Mouse (Mus musculus): ENCODE measurements around the gene Zscan21. TPM values are rescaled to one million over a fixed set of nuclear protein-coding genes. Genes with fewer than 3 reads are reported as not detected.

Zscan21 gene
- polyA plus RNA-seq, 1 experiment from 2014 or later = 44.2 TPM

DNA sequence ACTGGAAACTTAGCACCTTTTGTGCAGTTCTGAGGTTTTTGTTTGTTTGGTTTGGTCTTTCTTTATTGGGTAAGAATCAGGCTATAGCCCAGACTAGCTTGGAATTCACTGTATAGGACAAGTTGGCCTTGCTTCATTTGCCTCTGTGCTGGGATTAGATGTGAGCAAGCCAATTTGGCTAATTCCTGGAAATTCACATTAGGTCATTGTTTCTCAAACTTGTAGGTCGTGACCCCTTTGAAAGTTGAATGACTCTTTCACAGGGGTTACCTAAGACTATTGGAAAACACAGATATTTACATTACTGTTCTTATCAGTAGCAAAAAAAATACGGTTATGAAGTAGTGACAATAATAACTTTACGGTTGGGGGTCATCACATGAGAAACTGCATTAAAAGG is 37.7 kb downstream of the Zscan21 start:
- WGBS = 67% methylated on average over 3 of the region's 3 CpGs
- Histone ChIP-seq H3K36me3 (ENCODE audit: control insufficient read depth, insufficient read depth, low read length) (peaks cover 4% of the 10 kb centered on the region; the same call in 1 of the 2 replicates), H3K9ac (ENCODE audit: low read depth, low read length) (no peak overlapping the region), H3K27ac (ENCODE audit: low read length) (no peak overlapping the region), H3K4me2 (ENCODE audit: low read depth, low read length) (peak overlapping the region; percentile 80), H3K9me3 (ENCODE audit: control insufficient read depth, low read length) (no peaks in the 10 kb centered on the region), H3K27me3 (replicated peaks; ENCODE audit: control insufficient read depth, insufficient read depth, low read length) (no peaks in the 10 kb centered on the region), H3K4me3 (ENCODE audit: low read length) (peak overlapping the region; percentile 85), H3K4me1 (ENCODE audit: control insufficient read depth, insufficient read depth, low read length) (peaks cover 3% of the 10 kb centered on the region)
- no peak for ATAC-seq

DNA sequence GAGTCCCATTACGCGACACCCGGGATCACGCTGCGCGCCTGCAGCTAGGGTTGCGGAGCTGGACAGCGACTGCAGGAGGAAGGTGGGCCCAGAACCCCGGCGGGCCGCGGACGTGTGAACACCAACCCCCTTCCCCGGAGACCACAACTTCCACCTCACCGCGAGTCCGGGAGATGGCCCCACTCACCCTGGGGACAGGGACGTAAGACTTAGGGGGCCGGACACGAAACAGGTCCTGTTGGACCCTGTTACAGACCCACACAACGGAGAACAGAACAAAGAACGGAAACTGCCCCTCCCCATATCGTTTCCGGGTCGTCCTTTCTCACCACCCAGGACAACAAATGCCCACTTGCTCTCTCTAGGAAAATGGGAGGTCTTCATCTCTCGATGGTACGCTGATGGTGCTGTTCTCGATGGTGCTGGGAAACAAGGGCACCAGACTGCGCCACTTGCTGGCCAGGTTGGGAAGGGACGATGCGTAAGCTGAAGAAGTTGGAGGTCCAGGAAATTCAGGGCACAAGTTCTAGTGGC is 38.8 kb downstream of the Zscan21 start, which contains the start of gene Zfp113:
TSS of gene Zfp113 (minus strand) at position 302 of the 534 bp plus-strand sequence.
- Histone ChIP-seq H3K4me3 (ENCODE audit: low read length) (peak within 1 kb of the TSS; percentile 85), H3K9ac (ENCODE audit: low read depth, low read length) (peak within 1 kb of the TSS; percentile 92), H3K36me3 (ENCODE audit: control insufficient read depth, insufficient read depth, low read length) (peaks cover 4% of the 10 kb centered on the region; the same call in 1 of the 2 replicates), H3K4me1 (ENCODE audit: control insufficient read depth, insufficient read depth, low read length) (peaks cover 5% of the 10 kb centered on the region), H3K4me2 (ENCODE audit: low read depth, low read length) (peak within 1 kb of the TSS; percentile 80), H3K9me3 (ENCODE audit: control insufficient read depth, low read length) (no peaks in the 10 kb centered on the region), H3K27ac (ENCODE audit: low read length) (peak within 1 kb of the TSS; percentile 91), H3K27me3 (replicated peaks; ENCODE audit: control insufficient read depth, insufficient read depth, low read length) (no peaks in the 10 kb centered on the region)
- under 1% methylated on average over 31 of the region's 31 CpGs for WGBS
- ATAC-seq = peak; percentile 98

DNA sequence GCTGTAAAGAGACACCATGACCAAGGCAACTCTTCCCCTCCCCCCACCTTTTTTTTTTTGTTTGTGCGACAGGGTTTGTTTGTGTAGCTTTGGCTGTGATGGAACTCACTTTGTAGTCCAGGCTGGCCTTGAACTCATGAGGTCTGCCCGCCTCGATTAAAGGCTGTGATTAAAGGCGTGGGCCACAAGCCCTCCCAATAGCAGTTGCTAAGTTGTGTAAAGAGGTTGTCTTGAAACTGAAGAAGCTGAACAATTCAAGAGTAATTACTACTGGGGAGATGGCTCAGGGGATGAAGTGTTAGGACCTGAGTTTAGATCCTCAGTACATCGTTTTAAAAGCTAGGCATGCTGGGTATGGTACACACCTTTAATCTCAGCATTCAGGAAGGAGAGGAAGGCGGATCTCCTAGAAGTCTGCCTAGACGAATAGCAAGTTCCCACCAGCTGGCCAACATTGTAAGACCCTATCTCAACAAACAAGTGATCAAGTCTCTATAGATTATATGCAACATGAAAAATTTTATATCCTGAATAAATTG is 43.6 kb downstream of the Zscan21 start:
- no peaks in the 10 kb centered on the region for H3K27me3 ChIP-seq (replicated peaks; ENCODE audit: control insufficient read depth, insufficient read depth, low read length)
- H3K4me2 ChIP-seq (ENCODE audit: low read depth, low read length) = peak overlapping the region; percentile 61
- H3K4me3 ChIP-seq (ENCODE audit: low read length) = peak overlapping the region; percentile 74
- ATAC-seq = peak; percentile 22; the same call in 1 of the 2 replicates
- peak overlapping the region; percentile 51; the same call in 1 of the 2 replicates for H3K27ac ChIP-seq (ENCODE audit: low read length)
- peaks cover 8% of the 10 kb centered on the region for H3K36me3 ChIP-seq (ENCODE audit: control insufficient read depth, insufficient read depth, low read length)
- peak overlapping the region; percentile 91 for H3K9ac ChIP-seq (ENCODE audit: low read depth, low read length)
- 59% methylated on average over 7 of the region's 7 CpGs for WGBS
- peaks cover 12% of the 10 kb centered on the region for H3K4me1 ChIP-seq (ENCODE audit: control insufficient read depth, insufficient read depth, low read length)
- H3K9me3 ChIP-seq (ENCODE audit: control insufficient read depth, low read length) = no peaks in the 10 kb centered on the region

DNA sequence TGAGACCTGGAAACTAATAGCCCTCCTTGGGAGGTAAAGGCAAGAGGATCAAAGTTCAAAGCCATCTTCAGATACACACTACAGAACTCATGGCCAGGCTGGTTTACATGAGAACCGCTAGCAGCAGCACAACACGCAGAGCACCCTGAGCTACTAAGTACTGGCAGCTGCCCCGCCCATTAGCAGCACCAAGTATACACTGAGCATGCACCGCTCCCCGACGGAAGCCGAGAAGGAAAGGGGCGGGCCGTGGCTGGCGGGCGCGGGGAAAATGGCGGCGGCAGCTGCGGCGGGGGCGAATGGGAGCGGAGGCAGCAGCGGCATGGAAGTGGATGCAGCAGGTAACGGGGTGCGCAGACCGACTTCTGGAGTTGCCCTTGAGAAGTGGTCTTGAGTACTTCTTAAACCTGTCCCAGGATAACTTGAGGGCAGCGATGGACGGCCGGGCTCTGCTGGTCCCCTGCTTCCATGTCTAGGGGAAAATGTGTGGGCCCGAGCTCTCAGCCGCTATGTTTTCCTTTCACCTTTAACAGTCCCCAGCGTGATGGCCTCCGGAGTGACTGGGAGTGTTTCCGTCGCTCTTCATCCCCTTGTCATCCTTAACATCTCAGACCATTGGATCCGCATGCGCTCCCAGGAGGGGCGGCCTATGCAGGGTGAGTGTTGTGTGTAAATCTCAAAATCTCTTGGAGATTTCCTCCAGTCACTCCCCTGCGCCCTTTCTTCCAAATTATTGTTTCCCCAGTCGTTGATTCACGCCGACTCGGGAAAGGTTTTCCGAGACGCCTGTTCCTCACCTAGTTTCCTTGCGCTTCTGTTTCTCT is 44.4 kb downstream of the Zscan21 start, which contains the start of gene Cops6:
TSS of gene Cops6 (plus strand) at position 230 of the 824 bp plus-strand sequence.
- no peaks in the 10 kb centered on the region for H3K9me3 ChIP-seq (ENCODE audit: control insufficient read depth, low read length)
- 0% methylated on average over 42 of the region's 42 CpGs for WGBS
- H3K9ac ChIP-seq (ENCODE audit: low read depth, low read length) = peak within 1 kb of the TSS; percentile 91
- H3K4me3 ChIP-seq (ENCODE audit: low read length) = peak within 1 kb of the TSS; percentile 74
- peak within 1 kb of the TSS; percentile 66 for H3K4me2 ChIP-seq (ENCODE audit: low read depth, low read length)
- H3K36me3 ChIP-seq (ENCODE audit: control insufficient read depth, insufficient read depth, low read length) = peaks cover 14% of the 10 kb centered on the region
- H3K27me3 ChIP-seq (replicated peaks; ENCODE audit: control insufficient read depth, insufficient read depth, low read length) = no peaks in the 10 kb centered on the region
- H3K27ac ChIP-seq (ENCODE audit: low read length) = peak within 1 kb of the TSS; percentile 65
- peak; percentile 95 for ATAC-seq
- peaks cover 12% of the 10 kb centered on the region for H3K4me1 ChIP-seq (ENCODE audit: control insufficient read depth, insufficient read depth, low read length)

DNA sequence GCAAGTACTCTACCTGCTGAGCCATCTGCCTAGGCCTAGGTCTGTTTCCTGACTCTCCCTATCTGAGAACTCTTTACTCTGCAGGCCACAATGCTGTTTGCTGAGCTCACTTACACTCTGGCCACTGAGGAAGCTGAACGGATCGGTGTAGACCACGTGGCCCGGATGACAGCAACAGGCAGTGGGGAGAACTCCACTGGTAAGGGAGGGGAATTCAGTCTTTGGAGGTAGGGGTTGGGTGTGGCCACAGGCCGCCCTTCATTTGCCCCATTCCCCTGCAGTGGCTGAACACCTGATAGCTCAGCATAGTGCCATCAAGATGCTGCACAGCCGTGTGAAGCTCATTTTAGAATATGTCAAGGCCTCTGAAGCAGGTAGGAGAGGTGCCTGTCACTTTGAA is 46.3 kb downstream of the Zscan21 start:
- Histone ChIP-seq H3K4me3 (ENCODE audit: low read length) (no peak overlapping the region), H3K4me1 (ENCODE audit: control insufficient read depth, insufficient read depth, low read length) (peaks cover 12% of the 10 kb centered on the region), H3K27ac (ENCODE audit: low read length) (no peak overlapping the region), H3K36me3 (ENCODE audit: control insufficient read depth, insufficient read depth, low read length) (peaks cover 28% of the 10 kb centered on the region), H3K9me3 (ENCODE audit: control insufficient read depth, low read length) (no peaks in the 10 kb centered on the region), H3K4me2 (ENCODE audit: low read depth, low read length) (no peak overlapping the region), H3K27me3 (replicated peaks; ENCODE audit: control insufficient read depth, insufficient read depth, low read length) (no peaks in the 10 kb centered on the region), H3K9ac (ENCODE audit: low read depth, low read length) (no peak overlapping the region; the same call in 1 of the 2 replicates)
- WGBS = 65% methylated on average over 6 of the region's 6 CpGs
- ATAC-seq = no peak

DNA sequence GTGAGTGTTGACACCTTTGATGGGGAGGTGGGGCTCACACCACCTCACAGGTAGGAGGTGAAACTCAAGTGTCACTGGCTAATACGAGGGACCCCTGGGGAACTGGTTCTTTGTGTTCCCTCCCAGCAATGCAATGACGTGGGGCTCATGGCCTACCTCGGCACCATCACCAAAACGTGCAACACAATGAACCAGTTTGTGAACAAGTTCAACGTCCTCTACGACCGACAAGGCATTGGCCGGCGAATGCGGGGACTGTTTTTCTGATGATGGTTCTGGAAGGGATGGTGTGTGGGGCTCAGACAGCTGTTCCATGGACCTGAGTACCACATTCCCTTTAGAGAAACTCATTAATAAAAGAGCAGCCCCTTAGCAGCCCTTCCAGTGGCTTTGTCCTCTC is 46.9 kb downstream of the Zscan21 start:
- Histone ChIP-seq H3K27ac (ENCODE audit: low read length) (no peak overlapping the region), H3K9ac (ENCODE audit: low read depth, low read length) (no peak overlapping the region), H3K36me3 (ENCODE audit: control insufficient read depth, insufficient read depth, low read length) (peaks cover 28% of the 10 kb centered on the region), H3K4me1 (ENCODE audit: control insufficient read depth, insufficient read depth, low read length) (peaks cover 12% of the 10 kb centered on the region), H3K4me3 (ENCODE audit: low read length) (no peak overlapping the region), H3K4me2 (ENCODE audit: low read depth, low read length) (no peak overlapping the region), H3K27me3 (replicated peaks; ENCODE audit: control insufficient read depth, insufficient read depth, low read length) (no peaks in the 10 kb centered on the region), H3K9me3 (ENCODE audit: control insufficient read depth, low read length) (no peaks in the 10 kb centered on the region)
- ATAC-seq = no peak
- 66% methylated on average over 10 of the region's 10 CpGs for WGBS

DNA sequence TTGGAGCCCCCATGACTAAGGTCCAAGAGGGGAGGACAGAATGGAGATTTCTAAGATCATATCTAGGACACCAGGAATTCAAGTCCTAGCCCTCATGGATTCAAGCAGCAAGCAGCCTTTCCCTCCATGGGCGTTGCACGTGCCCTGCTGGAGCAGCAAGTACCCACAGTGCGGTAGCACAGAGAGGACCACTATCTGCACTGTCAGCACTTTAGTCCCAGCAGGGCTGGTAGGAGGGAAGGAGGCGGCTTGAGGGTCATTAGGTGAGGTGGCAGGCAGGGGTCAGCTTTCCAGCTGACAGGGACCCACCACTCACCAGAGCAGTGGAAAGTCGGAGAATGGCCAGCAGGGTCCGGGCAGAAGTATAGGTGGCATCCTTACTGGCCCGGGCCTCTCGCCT is 48.9 kb downstream of the Zscan21 start:
- no peak for ATAC-seq
- no peak overlapping the region for H3K27ac ChIP-seq (ENCODE audit: low read length)
- no peak overlapping the region for H3K4me3 ChIP-seq (ENCODE audit: low read length)
- H3K4me1 ChIP-seq (ENCODE audit: control insufficient read depth, insufficient read depth, low read length) = peaks cover 16% of the 10 kb centered on the region
- no peak overlapping the region for H3K4me2 ChIP-seq (ENCODE audit: low read depth, low read length)
- H3K27me3 ChIP-seq (replicated peaks; ENCODE audit: control insufficient read depth, insufficient read depth, low read length) = no peaks in the 10 kb centered on the region
- H3K9me3 ChIP-seq (ENCODE audit: control insufficient read depth, low read length) = no peaks in the 10 kb centered on the region
- no peak overlapping the region for H3K9ac ChIP-seq (ENCODE audit: low read depth, low read length)
- H3K36me3 ChIP-seq (ENCODE audit: control insufficient read depth, insufficient read depth, low read length) = peaks cover 28% of the 10 kb centered on the region
- 84% methylated on average over 8 of the region's 8 CpGs for WGBS

DNA sequence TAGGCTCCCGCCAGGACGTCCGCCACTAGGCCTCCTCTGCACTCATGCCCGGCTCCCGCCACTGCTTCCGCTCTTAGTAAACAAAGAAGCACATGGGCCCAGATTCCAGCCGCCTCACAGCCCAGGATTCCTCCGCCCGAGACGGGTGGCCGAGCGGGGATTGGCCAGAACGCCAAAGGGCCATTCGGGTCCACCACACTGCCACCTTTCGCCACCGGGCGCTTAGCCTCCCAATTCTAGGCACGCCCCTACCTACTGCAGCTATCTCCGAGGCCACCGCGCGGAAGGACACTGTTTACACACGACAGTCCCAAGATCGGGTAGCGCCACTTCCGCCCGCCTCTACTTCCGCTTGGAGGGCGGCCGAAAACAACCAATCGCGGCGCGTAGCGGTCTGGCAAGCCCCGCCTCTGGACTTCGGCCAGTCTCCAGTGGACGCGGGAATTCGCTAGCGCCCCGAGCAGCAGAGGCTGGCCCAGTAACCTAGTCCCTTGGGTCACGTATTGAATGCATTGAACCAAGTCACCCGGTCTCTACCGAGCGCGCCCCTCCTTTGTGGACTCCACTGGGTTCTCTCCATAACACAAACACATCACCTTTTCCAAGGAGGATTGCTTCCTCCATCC is 54.3 kb downstream of the Zscan21 start:
- H3K9me3 ChIP-seq (ENCODE audit: control insufficient read depth, low read length) = no peaks in the 10 kb centered on the region
- H3K4me1 ChIP-seq (ENCODE audit: control insufficient read depth, insufficient read depth, low read length) = peaks cover 11% of the 10 kb centered on the region
- H3K27me3 ChIP-seq (replicated peaks; ENCODE audit: control insufficient read depth, insufficient read depth, low read length) = no peaks in the 10 kb centered on the region
- H3K36me3 ChIP-seq (ENCODE audit: control insufficient read depth, insufficient read depth, low read length) = peaks cover 19% of the 10 kb centered on the region
- H3K4me3 ChIP-seq (ENCODE audit: low read length) = peak overlapping the region; percentile 82
- peak; percentile 89 for ATAC-seq
- peak overlapping the region; percentile 79 for H3K4me2 ChIP-seq (ENCODE audit: low read depth, low read length)
- H3K27ac ChIP-seq (ENCODE audit: low read length) = peak overlapping the region; percentile 96
- under 1% methylated on average over 47 of the region's 47 CpGs for WGBS
- H3K9ac ChIP-seq (ENCODE audit: low read depth, low read length) = peak overlapping the region; percentile 80

Data from intestine, embryonic 16.5 days (tissue).